Mouse (Mus musculus) forebrain, embryonic 14.5 days (tissue): ENCODE measurements around the gene Cd8b1. TPM values are rescaled to one million over a fixed set of nuclear protein-coding genes. Genes with fewer than 3 reads are reported as not detected.
"Not testable (repeated sequence)": the region's sequence is repeated elsewhere in the genome, so short reads cannot be mapped to it uniquely, and the experiment has no call there.

ENCODE experiments used
- ATAC-seq: fragments of 200-750 bp; cut with Nextera tagmentation; 2 replicates; pipeline ENCODE4 v1.8.0; 2017; ENCODE audit warnings: mild to moderate bottlenecking, moderate library complexity
- DNase-seq: peaks from one replicate; pipeline ENCODE4 v3.0.0-alpha.2; 2015; ENCODE audit warnings: low spot score
- H3K27ac ChIP-seq: fragments of 300-500 bp; sonication (generic); 2 replicates; pipeline ENCODE4 v1.5.1; 2014; ENCODE audit warnings: low read depth, mild to moderate bottlenecking, control low read depth, low read length, moderate library complexity
- H3K27me3 ChIP-seq: fragments of 300-500 bp; sonication (generic); replicated peaks from 2 replicates; pipeline ENCODE4 v1.6.1; 2014; ENCODE audit warnings: low read length, control low read depth, mixed read lengths; ENCODE audit not compliant: control insufficient read depth, insufficient read depth
- H3K36me3 ChIP-seq: fragments of 300-500 bp; sonication (generic); 2 replicates; pipeline ENCODE4 v1.6.1; 2014; ENCODE audit warnings: low read length, control low read depth; ENCODE audit not compliant: control insufficient read depth, insufficient read depth
- H3K4me1 ChIP-seq: fragments of 300-500 bp; sonication (generic); 2 replicates; pipeline ENCODE4 v1.6.1; 2014; ENCODE audit warnings: antibody characterized with exemption, low read length, control low read depth; ENCODE audit not compliant: control insufficient read depth, insufficient read depth
- H3K4me2 ChIP-seq: fragments of 300-500 bp; sonication (generic); 2 replicates; pipeline ENCODE4 v1.6.1; 2014; ENCODE audit warnings: mild to moderate bottlenecking, control low read depth, low read length
- H3K4me3 ChIP-seq: fragments of 300-500 bp; sonication (generic); 2 replicates; pipeline ENCODE4 v1.5.1; 2014; ENCODE audit warnings: low read depth, low read length, control low read depth
- H3K9ac ChIP-seq: fragments of 300-500 bp; sonication (generic); 2 replicates; pipeline ENCODE4 v1.6.1; 2014; ENCODE audit warnings: mild to moderate bottlenecking, low read length, control low read depth, moderate library complexity
- H3K9me3 ChIP-seq: fragments of 300-500 bp; sonication (generic); replicated peaks from 2 replicates; pipeline ENCODE4 v1.6.1; 2016; ENCODE audit warnings: low read length, control low read depth, mixed read lengths; ENCODE audit not compliant: control insufficient read depth
- WGBS: fragments of 180-500 bp; shearing (Covaris S2); extraction: QIAGEN DNeasy Blood & Tissue Kit; methylation state at CpG from one replicate; pipeline ENCODE4 v1.1.7; 2014; 5-methylcytosine and 5-hydroxymethylcytosine counted together
- polyA plus RNA-seq: library from polyadenylated mRNA; unstranded; fragments of >200 nt; fragmentation: Nextera tagmentation; extraction: Ambion mirVana; gene quantifications from 2 replicates; pipeline ENCODE4 v1.2.1, GENCODE M21; 2014

The Cd8b1 gene
- polyA plus RNA-seq, 1 experiment from 2014 or later = not detected

DNA sequence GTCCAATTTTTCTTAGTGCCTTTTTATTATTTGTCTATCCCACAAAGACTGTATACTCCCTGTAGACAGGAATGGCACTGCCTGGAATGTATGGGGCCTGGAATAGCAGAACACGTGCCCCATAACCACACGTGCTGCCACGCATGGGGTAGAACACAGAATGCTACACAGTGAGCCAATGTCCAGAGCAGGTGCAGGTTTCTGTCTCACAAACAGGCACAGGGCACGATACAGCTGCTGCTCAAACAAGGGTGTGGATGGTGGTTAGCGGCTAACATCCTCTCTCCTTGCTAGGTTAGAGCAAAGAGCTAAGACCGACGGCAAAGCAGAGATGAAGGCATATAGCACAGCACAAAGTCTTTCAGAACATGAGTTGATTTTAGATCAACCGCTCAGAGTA is 15.1 kb upstream of the Cd8b1 start:
- no peak overlapping the region for H3K4me2 ChIP-seq
- H3K9ac ChIP-seq = no peak overlapping the region
- ATAC-seq = no peak
- WGBS = 89% methylated on average over 8 of the region's 8 CpGs
- no peaks in the 10 kb centered on the region for H3K27me3 ChIP-seq
- no peaks in the 10 kb centered on the region for H3K36me3 ChIP-seq
- no peak for DNase-seq
- no peaks in the 10 kb centered on the region for H3K4me1 ChIP-seq
- no peaks in the 10 kb centered on the region for H3K9me3 ChIP-seq
- no peak overlapping the region for H3K4me3 ChIP-seq
- no peak overlapping the region for H3K27ac ChIP-seq

DNA sequence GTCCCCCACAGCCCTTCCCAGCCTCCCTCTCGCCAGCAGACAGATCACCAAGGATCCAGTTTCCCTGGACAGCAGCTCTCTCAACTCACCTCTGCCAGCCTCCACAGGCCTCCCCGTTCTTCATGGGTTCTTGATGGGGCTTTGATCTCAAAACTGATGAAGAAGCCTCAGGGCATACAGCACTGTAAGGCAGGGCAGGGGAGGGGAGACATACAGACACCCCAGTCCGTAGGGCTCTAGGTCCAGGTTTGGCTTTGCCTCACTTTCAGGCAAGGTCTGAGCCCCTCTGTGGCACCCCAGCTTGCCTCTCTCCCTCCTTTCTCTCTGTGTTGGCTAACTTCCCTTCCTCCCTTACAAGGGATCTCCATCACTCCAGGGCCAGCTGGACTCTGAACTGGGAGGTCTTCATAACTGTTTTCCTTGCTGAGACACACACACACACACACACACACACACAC is 733 bp upstream of the Cd8b1 start, which contains the start of gene Smyd1:
Smyd1 (minus strand) TSS at position 408 of the 458 bp plus-strand sequence.
- Histone ChIP-seq H3K4me1 (no peaks in the 10 kb centered on the region), H3K27me3 (no peaks in the 10 kb centered on the region), H3K36me3 (no peaks in the 10 kb centered on the region), H3K27ac (no peak within 1 kb of the TSS), H3K9me3 (no peaks in the 10 kb centered on the region), H3K9ac (no peak within 1 kb of the TSS), H3K4me2 (no peak within 1 kb of the TSS), H3K4me3 (no peak within 1 kb of the TSS)
- ATAC-seq = no peak
- DNase-seq = no peak
- 82% methylated on average over 3 of the region's 3 CpGs for WGBS

DNA sequence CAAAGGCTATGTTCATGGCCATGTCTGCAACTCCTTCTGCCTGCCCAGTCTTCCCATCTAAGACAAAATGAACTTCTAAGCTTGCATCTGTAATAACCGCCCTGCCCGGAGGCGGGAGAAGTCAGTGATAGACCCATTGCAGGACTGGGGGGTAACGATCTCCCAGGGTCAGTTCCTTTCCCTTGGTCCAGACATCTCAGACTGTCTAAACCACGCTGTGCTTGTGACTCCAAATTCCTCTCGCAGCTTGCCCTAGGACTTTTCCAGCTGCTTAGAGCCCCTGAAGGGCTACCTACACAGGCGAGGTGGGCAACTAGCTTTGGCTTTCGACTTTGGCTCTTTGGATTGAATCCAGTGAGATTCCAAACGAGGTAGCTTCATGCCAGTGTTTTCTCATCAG is 2.2 kb downstream of the Cd8b1 start:
- 88% methylated on average over 9 of the region's 9 CpGs for WGBS
- H3K4me1 ChIP-seq = no peaks in the 10 kb centered on the region
- no peak overlapping the region for H3K9ac ChIP-seq
- ATAC-seq = no peak
- no peak overlapping the region for H3K27ac ChIP-seq
- no peak overlapping the region for H3K4me3 ChIP-seq
- H3K27me3 ChIP-seq = no peaks in the 10 kb centered on the region
- H3K9me3 ChIP-seq = no peaks in the 10 kb centered on the region
- no peak overlapping the region for H3K4me2 ChIP-seq
- DNase-seq = no peak
- H3K36me3 ChIP-seq = no peaks in the 10 kb centered on the region

DNA sequence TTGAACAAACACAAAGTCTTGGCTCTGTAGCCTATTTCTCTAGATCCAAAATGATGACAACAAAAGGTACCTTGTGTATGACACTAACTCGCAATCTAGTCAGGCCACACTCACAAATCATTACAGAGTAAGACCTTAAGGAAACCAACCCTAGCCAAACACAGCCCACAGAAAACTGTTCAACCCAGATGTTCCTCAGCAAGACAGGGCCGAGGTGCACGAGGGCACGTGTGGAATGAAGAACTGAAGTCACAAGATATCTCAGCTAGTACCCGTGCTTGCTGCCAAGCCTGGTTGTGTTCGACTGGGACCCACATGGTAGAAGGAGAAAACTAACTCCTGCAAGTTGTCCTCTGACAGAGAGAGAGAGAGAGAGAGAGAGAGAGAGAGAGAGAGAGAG is 7.3 kb downstream of the Cd8b1 start:
- 92% methylated on average over 6 of the region's 6 CpGs for WGBS
- ATAC-seq (no peak), DNase-seq (no peak)
- H3K27ac ChIP-seq = no peak overlapping the region
- H3K9me3 ChIP-seq = no peaks in the 10 kb centered on the region
- H3K4me2 ChIP-seq = no peak overlapping the region
- H3K9ac ChIP-seq = no peak overlapping the region
- no peaks in the 10 kb centered on the region for H3K27me3 ChIP-seq
- H3K36me3 ChIP-seq = no peaks in the 10 kb centered on the region
- no peaks in the 10 kb centered on the region for H3K4me1 ChIP-seq
- H3K4me3 ChIP-seq = no peak overlapping the region

DNA sequence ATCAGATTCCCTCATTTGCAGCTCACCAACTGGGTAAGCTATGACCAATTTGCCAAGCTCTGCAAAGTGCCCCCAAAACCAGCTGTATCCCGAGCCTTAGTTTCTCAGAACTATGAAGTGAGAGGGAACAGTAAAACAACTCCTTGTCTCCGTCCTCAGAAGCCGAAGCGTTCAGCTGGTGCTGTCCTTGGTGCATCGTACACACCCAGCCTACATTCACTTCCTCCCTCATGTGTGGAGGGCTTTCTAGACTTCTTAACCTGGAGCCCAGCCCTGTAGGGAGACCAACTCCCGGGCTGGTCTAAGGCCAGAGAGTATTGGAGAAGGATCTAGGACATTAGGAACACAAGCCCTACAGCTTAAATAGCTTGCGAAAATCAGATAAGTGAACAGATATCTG is 7.9 kb downstream of the Cd8b1 start:
- H3K36me3 ChIP-seq = no peaks in the 10 kb centered on the region
- no peak for ATAC-seq
- no peak overlapping the region for H3K9ac ChIP-seq
- H3K4me2 ChIP-seq = no peak overlapping the region
- H3K27me3 ChIP-seq = no peaks in the 10 kb centered on the region
- no peaks in the 10 kb centered on the region for H3K9me3 ChIP-seq
- no peak for DNase-seq
- no peaks in the 10 kb centered on the region for H3K4me1 ChIP-seq
- H3K27ac ChIP-seq = no peak overlapping the region
- no peak overlapping the region for H3K4me3 ChIP-seq
- 91% methylated on average over 7 of the region's 7 CpGs for WGBS

DNA sequence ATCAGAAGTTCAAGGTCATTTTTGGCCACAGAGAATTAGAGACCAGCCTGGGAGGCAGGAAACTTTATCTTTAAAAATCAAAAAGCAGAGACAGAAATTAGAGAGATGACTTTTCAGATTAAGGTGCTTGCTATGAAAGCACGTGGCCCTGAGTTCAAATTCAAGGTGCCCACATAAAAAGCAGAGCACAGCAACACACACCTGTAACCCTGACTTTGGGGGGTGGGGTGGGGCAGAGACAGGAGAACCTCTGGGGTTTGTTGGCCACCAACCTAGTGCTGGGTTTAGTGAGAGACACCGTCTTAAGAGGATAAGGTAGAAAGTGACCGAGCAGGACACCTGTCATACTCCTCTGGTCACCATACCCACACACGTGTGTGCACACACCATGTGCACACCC is 8.9 kb downstream of the Cd8b1 start:
- not testable (repeated sequence) for DNase-seq, H3K27ac ChIP-seq, H3K4me1 ChIP-seq, H3K36me3 ChIP-seq, ATAC-seq, H3K4me2 ChIP-seq, H3K9ac ChIP-seq, H3K4me3 ChIP-seq, H3K27me3 ChIP-seq, H3K9me3 ChIP-seq
- WGBS = 90% methylated on average over 1 of the region's 4 CpGs

DNA sequence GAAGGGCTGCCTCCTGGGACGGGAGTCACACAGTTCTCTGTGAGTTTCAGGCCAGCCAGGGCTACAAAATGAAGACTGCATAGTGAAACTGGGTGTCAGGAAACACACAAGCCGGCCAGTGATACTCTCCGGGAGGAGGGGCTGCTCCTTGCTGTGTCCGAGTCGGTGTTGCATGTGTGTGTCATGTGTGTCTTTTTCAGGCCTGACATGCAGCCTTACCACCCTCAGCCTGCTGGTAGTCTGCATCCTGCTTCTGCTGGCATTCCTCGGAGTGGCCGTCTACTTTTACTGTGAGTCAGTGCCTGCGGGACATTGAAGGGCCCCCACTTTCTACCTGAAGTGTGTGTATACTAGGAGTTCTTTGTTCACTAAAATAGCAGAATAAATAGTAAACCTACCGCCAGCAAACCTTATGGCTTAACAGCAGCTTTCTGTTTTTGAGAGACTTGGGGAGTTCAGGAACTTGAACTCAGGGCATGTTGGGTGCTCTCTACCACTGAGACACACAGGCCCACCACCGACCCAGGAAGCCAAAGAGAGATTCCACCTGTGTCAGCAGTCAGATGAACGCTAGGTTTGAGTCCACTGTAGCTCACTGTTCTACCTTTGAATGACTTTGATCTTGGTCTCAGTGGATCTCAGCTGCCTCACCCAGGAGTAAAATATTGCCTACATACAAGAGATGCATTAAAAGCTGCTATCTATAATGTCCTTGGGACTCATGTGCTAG is 9.8 kb downstream of the Cd8b1 start:
- Histone ChIP-seq H3K4me2 (no peak overlapping the region), H3K36me3 (no peaks in the 10 kb centered on the region), H3K27me3 (no peaks in the 10 kb centered on the region), H3K9ac (no peak overlapping the region), H3K4me1 (no peaks in the 10 kb centered on the region), H3K9me3 (no peaks in the 10 kb centered on the region), H3K27ac (no peak overlapping the region), H3K4me3 (no peak overlapping the region)
- DNase-seq = no peak
- no peak for ATAC-seq
- WGBS = 86% methylated on average over 11 of the region's 11 CpGs

DNA sequence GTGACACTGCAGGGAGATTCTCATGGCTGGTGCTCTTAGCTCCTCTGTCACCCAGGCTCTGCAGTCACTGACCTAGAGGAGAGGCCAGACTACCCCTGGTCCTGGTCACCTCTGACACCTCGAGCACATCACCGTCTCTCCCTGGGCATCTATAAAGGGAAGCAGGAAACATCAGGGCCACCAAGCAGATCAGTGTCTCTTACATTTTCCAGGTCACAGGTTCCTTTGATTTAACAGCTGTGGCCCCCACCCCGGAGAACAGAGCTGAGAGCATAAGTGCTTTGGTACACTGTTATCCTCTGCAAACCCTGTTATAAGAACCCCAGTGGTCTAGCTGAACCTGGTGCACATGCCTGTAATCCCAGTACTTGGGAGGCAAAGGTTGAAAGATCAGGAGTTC is 10.4 kb downstream of the Cd8b1 start:
- Histone ChIP-seq H3K9me3 (no peaks in the 10 kb centered on the region), H3K9ac (no peak overlapping the region), H3K27ac (no peak overlapping the region), H3K27me3 (no peaks in the 10 kb centered on the region), H3K4me2 (no peak overlapping the region), H3K4me1 (no peaks in the 10 kb centered on the region), H3K4me3 (no peak overlapping the region), H3K36me3 (no peaks in the 10 kb centered on the region)
- no peak for DNase-seq
- WGBS = 79% methylated on average over 3 of the region's 3 CpGs
- no peak for ATAC-seq

DNA sequence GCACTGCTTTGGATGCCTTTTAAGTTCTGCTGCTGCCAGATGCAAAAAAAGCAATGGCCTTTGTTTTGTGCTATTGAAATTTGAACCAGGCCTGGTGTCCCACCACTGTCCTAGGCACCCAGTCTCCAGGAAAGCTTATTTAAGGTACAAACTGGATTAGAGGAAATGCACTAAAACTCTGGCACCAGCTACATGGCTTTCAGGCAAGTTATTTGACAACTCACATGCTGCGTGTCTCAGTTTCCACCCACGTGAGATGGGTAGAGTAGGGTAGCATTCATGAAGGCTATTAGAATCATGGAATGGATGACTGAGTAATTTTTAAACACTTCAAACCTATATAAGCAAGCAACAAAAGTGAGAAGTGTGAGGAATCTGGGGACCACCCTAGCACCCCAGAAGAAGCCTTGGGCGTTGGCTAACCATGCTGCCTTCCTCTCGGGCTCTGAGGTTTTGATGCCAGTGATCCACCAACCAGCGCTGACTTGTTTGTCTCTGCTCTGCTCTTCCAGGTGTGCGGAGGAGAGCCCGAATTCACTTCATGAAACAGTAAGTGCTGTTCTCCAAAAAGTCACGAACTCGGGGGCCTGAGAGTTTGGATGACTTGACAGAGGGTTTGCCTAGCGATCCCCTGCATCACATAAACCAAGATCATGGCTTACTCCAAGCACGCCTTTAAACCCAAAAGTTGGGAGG is 11.1 kb downstream of the Cd8b1 start:
- Histone ChIP-seq H3K9ac (no peak overlapping the region), H3K27ac (no peak overlapping the region), H3K4me1 (no peaks in the 10 kb centered on the region), H3K27me3 (no peaks in the 10 kb centered on the region), H3K4me3 (no peak overlapping the region), H3K4me2 (no peak overlapping the region), H3K9me3 (no peaks in the 10 kb centered on the region), H3K36me3 (no peaks in the 10 kb centered on the region)
- DNase-seq (no peak), ATAC-seq (no peak)
- 92% methylated on average over 11 of the region's 11 CpGs for WGBS
